Mouse (Mus musculus): Measurements from ENCODE around the gene Nufip2.

GRCm38 (mm10) chr11:77686346-77686840 lies 438 bp downstream of the Nufip2 start:
- TF ChIP-seq CTCF (IDR thresholded peaks at IDR 0.05; ENCODE audit: low read depth, low read length), result no peak
- TF ChIP-seq EP300 (IDR thresholded peaks at IDR 0.05; ENCODE audit: insufficient read depth, low read depth, low read length), result no peak

Data from ES-Bruce4 (cell line).